Mouse (Mus musculus) testis, adult 2 months (tissue): Measurements from ENCODE around the gene Rnf31.

ENCODE experiments used
- CTCF ChIP-seq: fragments of 200-500 bp; IDR thresholded peaks from 2 replicates; pipeline ENCODE4 v1.5.1; 2012; ENCODE audit warnings: low read depth, mild to moderate bottlenecking, inconsistent platforms, low read length, moderate library complexity; ENCODE audit not compliant: control insufficient read depth, insufficient read depth, insufficient replicate concordance
- POLR2A ChIP-seq: fragments of 200-500 bp; IDR thresholded peaks from 2 replicates; pipeline ENCODE4 v1.6.1; 2012; ENCODE audit warnings: low read depth, mild to moderate bottlenecking, inconsistent platforms, low read length, moderate library complexity; ENCODE audit not compliant: control insufficient read depth

- no peak for TF ChIP-seq CTCF
- no peak for TF ChIP-seq POLR2A
Measured at GRCm38 (mm10) chr14:55613346-55613745, 21.8 kb downstream of the Rnf31 start.
